Mouse (Mus musculus) heart, embryonic 16.5 days (tissue): ENCODE results near the gene Kmt5c. TPM values are rescaled to one million over a fixed set of nuclear protein-coding genes. Genes with fewer than 3 reads are reported as not detected.
A peak's percentile ranks its signal among the peaks of the same experiment; 100 is the strongest.

Experiments used
- ATAC-seq: fragments of 200-750 bp; cut with Nextera tagmentation; replicated peaks from 2 replicates; pipeline ENCODE4 v1.8.0; 2017; ENCODE audit warnings: moderate number of reproducible peaks; ENCODE audit not compliant: insufficient read depth, low FRiP score; ENCODE audit errors: extremely low read depth
- H3K27ac ChIP-seq: fragments of 300-500 bp; sonication (generic); 2 replicates; pipeline ENCODE4 v1.5.1; 2014; ENCODE audit warnings: mild to moderate bottlenecking, low read length, control low read depth, moderate library complexity
- H3K27me3 ChIP-seq: fragments of 300-500 bp; sonication (generic); 2 replicates; pipeline ENCODE4 v1.6.1; 2014; ENCODE audit warnings: low read length, mixed read lengths; ENCODE audit not compliant: control insufficient read depth, insufficient read depth
- H3K36me3 ChIP-seq: fragments of 300-500 bp; sonication (generic); 2 replicates; pipeline ENCODE4 v1.6.1; 2014; ENCODE audit not compliant: control insufficient read depth, insufficient read depth
- H3K4me1 ChIP-seq: fragments of 300-500 bp; sonication (generic); 2 replicates; pipeline ENCODE4 v1.6.1; 2014; ENCODE audit warnings: low read length, mixed read lengths; ENCODE audit not compliant: control insufficient read depth, insufficient read depth
- H3K4me2 ChIP-seq: fragments of 300-500 bp; sonication (generic); 2 replicates; pipeline ENCODE4 v1.6.1; 2014; ENCODE audit warnings: low read depth, mild to moderate bottlenecking, control low read depth, low read length
- H3K4me3 ChIP-seq: fragments of 300-500 bp; sonication (generic); 2 replicates; pipeline ENCODE4 v1.5.1; 2014; ENCODE audit warnings: mild to moderate bottlenecking, control low read depth, low read length
- H3K9ac ChIP-seq: fragments of 300-500 bp; sonication (generic); 2 replicates; pipeline ENCODE4 v1.6.1; 2014; ENCODE audit warnings: low read length, control low read depth
- H3K9me3 ChIP-seq: fragments of 300-500 bp; sonication (generic); replicated peaks from 2 replicates; pipeline ENCODE4 v1.6.1; 2016; ENCODE audit warnings: low read length; ENCODE audit not compliant: control insufficient read depth
- WGBS: fragments of 180-500 bp; shearing (Covaris S2); extraction: QIAGEN DNeasy Blood & Tissue Kit; methylation state at CpG from one replicate; pipeline ENCODE4 v1.1.7; 2014; 5-methylcytosine and 5-hydroxymethylcytosine counted together
- polyA plus RNA-seq: library from polyadenylated mRNA; unstranded; fragments of >200 nt; fragmentation: Nextera tagmentation; extraction: Ambion mirVana; gene quantifications from 2 replicates; pipeline ENCODE4 v1.2.1, GENCODE M21; 2015

Gene Kmt5c
- 53.6 and 59.0 TPM in 2 replicates for polyA plus RNA-seq

DNA sequence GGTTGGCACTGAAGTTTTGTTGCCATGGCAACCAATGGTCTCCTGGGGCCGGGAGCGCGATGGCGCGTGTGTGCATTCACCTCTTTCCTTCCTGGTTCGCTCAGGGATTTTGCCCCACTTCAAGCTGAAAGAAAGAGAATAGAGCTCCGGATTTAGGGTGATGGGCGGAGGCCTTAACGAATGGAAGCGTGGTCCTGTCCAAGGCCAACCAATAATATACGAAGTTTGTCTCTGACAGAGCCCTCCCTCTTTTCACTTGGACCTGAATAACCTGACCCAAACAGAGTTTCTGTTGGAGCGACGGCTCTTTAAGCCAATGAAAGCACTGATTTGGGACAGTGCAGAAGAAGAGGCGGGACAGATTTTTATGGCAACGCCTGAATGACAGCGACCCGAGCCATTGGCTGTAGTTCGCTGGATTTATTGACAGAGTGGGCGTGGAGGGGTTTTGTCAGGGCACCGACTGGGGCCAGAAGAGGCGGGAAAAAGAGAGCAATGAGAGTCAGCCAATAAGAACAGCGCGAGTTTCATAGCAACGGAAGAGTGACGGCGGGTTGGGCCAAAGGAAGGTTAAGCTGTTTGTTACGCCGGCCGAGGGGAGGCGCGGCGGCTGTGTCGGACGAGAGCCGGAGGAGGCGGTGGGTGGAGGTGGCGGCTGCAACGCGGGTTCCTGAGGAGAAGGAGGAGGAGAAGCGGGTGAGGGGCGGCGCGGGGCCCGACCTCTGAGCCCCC lies at the start of gene Kmt5c:
Gene Kmt5c, plus strand, starts transcription at position 572 of the 732 bp plus-strand sequence.
- ATAC-seq, result peak; percentile 94
- Histone ChIP-seq H3K9me3 (no peaks in the 10 kb centered on the region), H3K36me3 (peaks cover 5% of the 10 kb centered on the region; the same call in 1 of the 2 replicates), H3K27ac (peak within 1 kb of the TSS; percentile 93), H3K27me3 (no peaks in the 10 kb centered on the region), H3K9ac (peak within 1 kb of the TSS; percentile 94), H3K4me3 (peak within 1 kb of the TSS; percentile 79), H3K4me1 (peaks cover 27% of the 10 kb centered on the region), H3K4me2 (peak within 1 kb of the TSS; percentile 89)
- WGBS, result under 1% methylated on average over 39 of the region's 44 CpGs

DNA sequence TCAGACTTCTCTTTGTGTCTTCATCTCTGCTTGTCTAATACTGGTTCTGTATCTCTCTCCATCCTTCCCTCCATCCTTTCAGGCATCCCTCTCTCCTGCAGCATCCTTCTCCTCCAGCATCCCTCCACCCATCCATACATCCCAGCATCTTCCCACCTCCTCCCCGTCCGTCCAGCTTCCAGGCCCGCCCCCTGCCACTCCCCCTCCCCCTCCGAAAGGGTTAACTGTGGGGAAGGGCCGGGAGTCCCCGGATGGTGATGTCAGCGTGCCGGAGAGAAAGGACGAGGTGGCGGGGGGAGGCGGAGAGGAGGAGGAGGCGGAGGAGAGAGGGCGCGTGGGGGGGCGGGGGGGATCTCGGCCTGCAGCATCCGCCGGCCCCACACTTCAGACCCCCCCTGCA lies 49.5 kb upstream of the Kmt5c start, which contains the start of gene Brsk1:
Gene Brsk1, plus strand, starts transcription at position 218 of the 400 bp plus-strand sequence.
- Histone ChIP-seq H3K27me3 (no peaks in the 10 kb centered on the region), H3K9me3 (no peaks in the 10 kb centered on the region), H3K4me1 (peaks cover 6% of the 10 kb centered on the region), H3K4me3 (peak within 1 kb of the TSS; percentile 79), H3K27ac (peak within 1 kb of the TSS; percentile 65), H3K36me3 (no peaks in the 10 kb centered on the region), H3K9ac (peak within 1 kb of the TSS; percentile 94), H3K4me2 (peak within 1 kb of the TSS; percentile 96)
- peak; percentile 68 for ATAC-seq
- 1% methylated on average over 9 of the region's 18 CpGs for WGBS

DNA sequence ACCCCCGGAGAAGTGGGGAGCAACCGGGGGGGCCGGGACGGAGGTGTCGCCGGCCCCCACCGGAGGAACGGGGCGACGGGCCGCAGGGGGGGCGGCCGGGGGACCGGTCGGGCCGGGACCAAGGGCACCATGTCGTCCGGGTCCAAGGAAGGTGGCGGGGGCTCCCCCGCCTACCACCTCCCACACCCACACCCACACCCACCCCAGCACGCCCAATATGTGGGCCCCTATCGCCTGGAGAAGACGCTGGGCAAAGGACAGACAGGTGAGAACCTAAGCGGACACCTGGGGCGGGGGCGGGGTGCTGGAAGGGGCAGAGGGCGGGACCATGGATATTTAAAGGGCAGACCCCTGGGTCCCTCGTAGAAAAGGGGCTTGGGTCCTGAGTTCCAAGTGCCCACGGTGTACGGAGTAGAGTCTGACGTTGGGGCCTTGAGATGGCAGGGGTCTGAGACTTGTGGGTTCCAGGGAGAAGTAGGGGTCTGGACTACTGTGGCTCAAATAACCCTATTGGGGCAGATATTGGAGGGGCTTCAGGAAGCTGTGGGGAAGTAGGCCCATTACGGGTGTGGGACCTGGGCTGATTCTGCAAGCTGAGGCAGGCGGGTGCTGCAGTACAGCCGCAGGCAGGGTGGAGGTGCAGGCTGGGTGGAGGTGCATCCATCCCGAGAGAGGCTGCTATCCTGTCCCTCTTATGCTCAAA lies 48.8 kb upstream of the Kmt5c start:
- H3K27me3 ChIP-seq, result no peaks in the 10 kb centered on the region
- 14% methylated on average over 20 of the region's 35 CpGs for WGBS
- H3K4me1 ChIP-seq, result peaks cover 6% of the 10 kb centered on the region
- H3K27ac ChIP-seq, result peak overlapping the region; percentile 65
- no peaks in the 10 kb centered on the region for H3K36me3 ChIP-seq
- peak; percentile 34 for ATAC-seq
- H3K9me3 ChIP-seq, result no peaks in the 10 kb centered on the region
- peak overlapping the region; percentile 94 for H3K9ac ChIP-seq
- H3K4me2 ChIP-seq, result peak overlapping the region; percentile 96
- peak overlapping the region; percentile 79 for H3K4me3 ChIP-seq

DNA sequence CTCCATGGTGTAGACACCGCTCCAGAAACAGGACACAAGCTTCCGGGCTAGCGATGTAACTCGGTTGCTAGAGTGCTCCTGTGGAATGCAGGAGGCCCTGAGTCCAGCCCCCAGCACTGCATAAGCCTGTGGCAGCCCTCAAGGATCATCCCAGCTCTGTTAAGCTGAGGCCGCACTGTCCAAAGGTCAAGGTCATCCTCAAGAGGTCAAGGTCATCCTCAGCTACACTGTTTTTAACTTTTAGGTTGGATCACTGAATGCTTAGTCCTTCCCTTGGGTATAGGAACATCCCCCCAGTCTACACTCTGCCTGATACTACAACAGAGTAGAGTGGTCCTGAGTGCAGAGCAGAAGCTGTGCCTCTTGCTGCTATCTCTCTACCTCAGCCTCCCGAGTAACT lies 46.9 kb upstream of the Kmt5c start:
- H3K36me3 ChIP-seq, result no peaks in the 10 kb centered on the region
- H3K4me3 ChIP-seq, result no peak overlapping the region
- no peak overlapping the region for H3K4me2 ChIP-seq
- H3K27ac ChIP-seq, result no peak overlapping the region
- peaks cover 6% of the 10 kb centered on the region for H3K4me1 ChIP-seq
- H3K27me3 ChIP-seq, result no peaks in the 10 kb centered on the region
- H3K9me3 ChIP-seq, result no peaks in the 10 kb centered on the region
- no peak for ATAC-seq
- WGBS, result 72% methylated on average over 6 of the region's 6 CpGs
- no peak overlapping the region for H3K9ac ChIP-seq

DNA sequence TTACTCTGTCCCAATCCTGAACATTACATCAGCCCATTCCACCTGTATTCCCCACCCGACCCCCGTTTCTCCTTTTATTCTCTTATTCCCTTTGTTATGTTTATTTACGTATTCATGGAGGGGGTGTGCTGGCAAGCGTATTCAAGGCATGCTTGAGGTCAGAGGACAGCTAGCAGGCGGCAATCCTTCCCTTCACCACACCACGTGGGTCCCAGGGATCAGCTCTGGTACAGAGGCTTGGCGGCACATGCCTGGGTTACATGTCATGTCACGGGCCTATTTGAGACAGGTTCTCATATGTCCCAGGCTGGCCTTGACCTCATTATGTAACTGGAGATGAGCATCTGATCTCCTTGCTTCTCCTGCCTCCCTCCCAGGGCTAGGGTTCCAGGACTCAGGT lies 37.6 kb upstream of the Kmt5c start:
- H3K27me3 ChIP-seq, result no peaks in the 10 kb centered on the region

DNA sequence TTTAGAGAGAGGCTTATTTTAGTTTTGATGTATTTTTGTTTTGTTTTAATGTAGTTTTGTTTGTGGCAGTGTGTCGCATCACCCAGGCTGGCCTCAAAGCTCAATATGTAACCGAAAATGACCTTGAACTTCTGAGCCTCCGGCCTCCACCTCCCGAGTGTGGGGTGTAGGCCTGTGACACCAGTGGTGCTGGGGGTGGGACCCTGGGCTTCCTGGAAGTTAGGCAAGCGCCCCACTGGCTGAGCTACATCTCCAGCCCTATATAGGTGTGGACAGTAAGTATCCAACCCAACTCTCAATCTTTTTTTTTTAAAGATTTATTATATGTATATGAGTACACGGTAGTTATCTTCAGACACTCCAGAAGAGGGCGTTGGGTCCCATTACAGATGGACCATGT lies 36.7 kb upstream of the Kmt5c start:
- H3K9ac ChIP-seq, result no peak overlapping the region
- no peaks in the 10 kb centered on the region for H3K4me1 ChIP-seq
- H3K9me3 ChIP-seq, result no peaks in the 10 kb centered on the region
- no peak overlapping the region for H3K4me2 ChIP-seq
- no peak for ATAC-seq
- no peak overlapping the region for H3K27ac ChIP-seq
- no peaks in the 10 kb centered on the region for H3K27me3 ChIP-seq
- 0 out of 2 replicates have a peak, but pooled peaks cover 2% of the 10 kb centered on the region for H3K36me3 ChIP-seq
- no peak overlapping the region for H3K4me3 ChIP-seq
- WGBS, result 96% methylated on average over 7 of the region's 7 CpGs

More for the DNA sequence above, 37.6 kb upstream of the Kmt5c start:
- WGBS, result 71% methylated on average over 8 of the region's 8 CpGs
- no peaks in the 10 kb centered on the region for H3K4me1 ChIP-seq
- no peaks in the 10 kb centered on the region for H3K9me3 ChIP-seq
- H3K27ac ChIP-seq, result no peak overlapping the region
- no peak overlapping the region for H3K4me2 ChIP-seq
- no peak for ATAC-seq
- H3K4me3 ChIP-seq, result no peak overlapping the region
- no peak overlapping the region for H3K9ac ChIP-seq
- 0 out of 2 replicates have a peak, but pooled peaks cover 2% of the 10 kb centered on the region for H3K36me3 ChIP-seq

DNA sequence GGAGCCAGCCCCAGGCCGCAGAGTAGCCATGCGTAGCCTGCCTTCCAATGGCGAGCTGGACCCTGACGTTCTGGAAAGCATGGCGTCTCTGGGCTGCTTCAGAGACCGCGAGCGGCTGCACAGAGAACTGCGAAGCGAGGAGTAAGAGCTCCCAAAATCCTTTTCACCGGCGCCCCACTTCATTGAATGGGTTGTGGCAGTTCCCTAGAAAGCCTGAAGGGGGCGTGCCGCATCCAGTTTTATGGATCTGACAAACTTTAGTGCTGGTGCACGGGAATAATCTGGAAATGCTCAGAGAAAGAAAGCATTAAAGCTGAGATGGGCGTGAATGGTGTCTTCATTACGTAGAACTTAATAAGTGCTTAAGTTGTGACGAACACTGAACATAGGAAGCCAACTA lies 34.8 kb upstream of the Kmt5c start:
- no peak overlapping the region for H3K27ac ChIP-seq
- no peaks in the 10 kb centered on the region for H3K4me1 ChIP-seq
- no peaks in the 10 kb centered on the region for H3K27me3 ChIP-seq
- no peak overlapping the region for H3K4me3 ChIP-seq
- no peak overlapping the region for H3K4me2 ChIP-seq
- no peak overlapping the region for H3K9ac ChIP-seq
- WGBS, result 44% methylated on average over 18 of the region's 18 CpGs
- no peaks in the 10 kb centered on the region for H3K9me3 ChIP-seq
- H3K36me3 ChIP-seq, result 0 out of 2 replicates have a peak, but pooled peaks cover 8% of the 10 kb centered on the region
- no peak for ATAC-seq

DNA sequence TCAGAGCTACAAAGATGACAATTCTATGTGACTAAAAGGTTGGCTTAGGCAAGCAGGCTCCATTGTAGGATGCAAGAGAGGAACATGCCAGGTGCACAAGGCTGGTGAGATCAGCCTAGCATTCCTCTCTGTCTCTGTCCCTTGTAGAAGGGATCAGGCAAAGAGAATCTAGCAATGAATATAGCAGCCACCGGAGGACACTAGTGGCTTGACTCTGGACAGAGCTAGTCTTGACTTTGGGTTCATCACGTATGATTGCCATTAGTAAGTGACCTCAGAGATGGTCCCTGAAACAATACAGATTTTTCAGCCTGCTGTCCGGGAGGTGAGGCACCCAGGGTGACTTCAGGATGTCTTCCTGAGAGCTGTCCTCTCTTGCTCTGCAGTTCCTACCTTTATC lies 27.3 kb upstream of the Kmt5c start:
- no peaks in the 10 kb centered on the region for H3K9me3 ChIP-seq
- H3K36me3 ChIP-seq, result peaks cover 14% of the 10 kb centered on the region; the same call in 1 of the 2 replicates
- H3K4me1 ChIP-seq, result no peaks in the 10 kb centered on the region
- 79% methylated on average over 3 of the region's 3 CpGs for WGBS
- no peaks in the 10 kb centered on the region for H3K27me3 ChIP-seq
- no peak overlapping the region for H3K4me3 ChIP-seq
- no peak for ATAC-seq
- H3K27ac ChIP-seq, result no peak overlapping the region
- H3K4me2 ChIP-seq, result no peak overlapping the region
- no peak overlapping the region for H3K9ac ChIP-seq

DNA sequence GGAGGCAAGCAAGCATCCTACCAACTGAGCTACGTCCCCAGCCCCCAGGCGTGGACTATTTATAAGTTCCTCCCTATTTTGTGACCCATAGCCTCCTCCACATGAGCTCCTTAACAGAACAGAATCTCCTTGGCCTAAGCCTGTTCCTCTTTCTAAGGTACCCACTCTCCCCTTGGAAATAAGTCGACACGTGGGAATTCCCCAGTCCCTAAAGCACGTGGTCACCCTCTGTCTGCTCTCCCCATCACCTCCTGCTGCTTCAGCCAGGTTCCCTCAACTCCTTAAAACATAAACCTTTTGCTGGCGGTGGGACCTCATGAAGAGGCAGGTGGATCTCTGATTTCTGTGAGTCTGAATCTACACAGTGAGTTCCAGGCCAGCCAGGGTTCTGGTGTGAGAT lies 23.0 kb upstream of the Kmt5c start:
- ATAC-seq, result no peak
- Histone ChIP-seq H3K9ac (no peak overlapping the region), H3K9me3 (no peaks in the 10 kb centered on the region)

More for the DNA sequence above, 23.0 kb upstream of the Kmt5c start:
- Histone ChIP-seq H3K27ac (no peak overlapping the region), H3K36me3 (peaks cover 8% of the 10 kb centered on the region; the same call in 1 of the 2 replicates), H3K27me3 (no peaks in the 10 kb centered on the region), H3K4me3 (no peak overlapping the region), H3K4me2 (no peak overlapping the region), H3K4me1 (no peaks in the 10 kb centered on the region)
- WGBS, result 60% methylated on average over 6 of the region's 6 CpGs
